Mouse (Mus musculus): ENCODE measurements around the gene Klrb1a.

DNA sequence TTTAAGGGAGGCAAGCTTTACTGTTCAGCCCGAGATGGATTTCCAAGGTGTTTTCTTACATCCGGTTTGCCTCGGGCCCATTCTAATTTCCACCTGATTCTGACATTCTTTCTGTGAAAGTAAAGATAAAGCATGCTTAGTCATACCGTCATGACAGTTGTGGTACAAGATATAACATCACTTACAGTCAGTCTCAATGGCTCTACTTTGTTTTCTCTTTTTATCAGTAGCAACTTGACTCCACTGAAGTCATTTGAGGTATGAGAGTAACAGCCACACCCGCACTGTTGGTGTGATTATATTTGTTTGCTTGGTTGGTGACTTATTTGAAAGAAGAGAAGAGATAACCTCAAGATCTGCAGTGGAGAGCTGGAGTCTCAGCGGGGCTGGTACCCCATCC, 35.7 kb downstream of the Klrb1a start:
- TF ChIP-seq EP300 (optimal IDR thresholded peaks at IDR 0.05) (no peak), CTCF (IDR thresholded peaks at IDR 0.05; ENCODE audit: low read depth) (no peak)

Data from stomach, postnatal 0 days (tissue).